Mouse (Mus musculus) ES-Bruce4 (cell line): ENCODE data around the gene Olfr707.

Experiments
- CTCF ChIP-seq: IDR thresholded peaks from one replicate; pipeline ENCODE4 v1.8.1; 2011; ENCODE audit warnings: low read depth, low read length
- EP300 ChIP-seq: IDR thresholded peaks from 2 replicates; pipeline ENCODE4 v1.6.1; 2011; ENCODE audit warnings: low read depth, low read length; ENCODE audit not compliant: insufficient read depth
- POLR2A ChIP-seq: IDR thresholded peaks from one replicate; pipeline ENCODE4 v1.8.1; 2011; ENCODE audit warnings: low read length; ENCODE audit not compliant: insufficient read depth

- TF ChIP-seq POLR2A = no peak
- no peak for TF ChIP-seq CTCF
- no peak for TF ChIP-seq EP300
These were observed 6.6 kb upstream of the Olfr707 start, which contains the start of gene Olfr1532-ps1 for GRCm38 (mm10) chr7:106907676-106908075.
